Mouse (Mus musculus): ENCODE data around the gene Obox2. TPM values are rescaled to one million over a fixed set of nuclear protein-coding genes. Genes with fewer than 3 reads are reported as not detected.
"Not testable (repeated sequence)": the region's sequence is repeated elsewhere in the genome, so short reads cannot be mapped to it uniquely, and the experiment has no call there.

The Obox2 gene
- not detected for total RNA-seq (2021)
- long read RNA-seq, experiment 1, result 0 reads
- long read RNA-seq, experiment 2, result 0 reads

- H3K27ac ChIP-seq; H3K4me3 ChIP-seq; intact Hi-C loops (cut with DNase I); DNase-seq: not testable (repeated sequence)
These were observed at the start of gene Obox2, which contains the start of gene Obox1 for GRCm38 (mm10) chr7:15388421-15388998. Gene Obox2, plus strand, starts transcription at chr7:15388721. Gene Obox1, plus strand, starts transcription at chr7:15388948.

DNA sequence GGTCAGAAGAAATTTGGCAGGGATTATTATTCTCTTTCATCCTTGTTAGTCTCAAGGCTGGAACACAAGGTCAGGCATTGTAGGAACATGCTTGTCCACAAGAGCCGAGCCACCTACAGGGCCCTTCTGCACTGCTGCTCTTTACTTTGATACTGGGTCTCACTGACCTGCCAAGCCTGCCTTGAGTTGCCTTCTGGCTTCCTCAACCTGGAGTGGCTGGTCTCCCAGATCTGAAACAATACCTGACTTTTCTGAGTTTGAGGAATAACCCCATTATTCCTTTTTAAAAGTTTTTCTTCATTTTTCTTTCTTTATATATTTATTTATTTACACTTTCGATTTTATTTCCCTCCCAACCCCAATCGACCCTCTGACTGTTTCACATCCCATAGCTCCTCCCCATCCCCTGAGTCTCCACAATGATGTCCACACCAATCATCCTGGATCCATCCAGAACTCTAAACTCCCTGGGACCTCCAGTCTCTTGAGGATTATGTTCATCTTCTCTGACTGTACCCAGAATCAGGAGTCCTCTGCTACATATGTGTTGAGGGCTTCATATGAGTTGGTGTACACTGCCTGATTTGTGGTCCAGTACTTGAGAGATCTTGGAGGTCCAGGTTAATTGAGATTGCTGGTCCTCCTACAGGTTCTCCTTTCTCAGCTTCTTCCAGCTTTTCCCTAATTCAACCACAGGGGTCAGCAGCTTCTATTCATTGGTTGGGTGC is 10.8 kb downstream of the Obox2 start:
- H3K27ac ChIP-seq; DNase-seq; H3K4me3 ChIP-seq; intact Hi-C loops (cut with DNase I): not testable (repeated sequence)

DNA sequence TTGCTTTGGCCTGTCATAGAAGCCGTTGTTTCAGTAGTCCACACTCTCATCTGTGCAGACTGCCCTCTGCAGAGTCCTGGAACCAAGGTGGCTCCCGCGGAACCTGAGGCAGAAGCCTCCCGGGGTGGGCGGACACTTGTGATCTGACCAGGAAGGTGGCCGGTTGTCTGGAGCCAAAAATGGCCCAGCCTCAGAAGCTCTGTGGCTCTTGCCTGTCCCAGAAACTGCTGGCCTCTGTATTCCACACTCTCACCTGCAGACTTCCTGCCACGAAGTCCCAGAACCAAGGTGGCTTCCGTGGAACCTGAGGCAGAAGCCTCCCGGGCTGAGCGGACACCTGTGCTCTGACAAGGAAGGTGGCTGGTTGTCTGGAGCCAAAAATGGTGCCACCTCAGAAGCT is 18.3 kb downstream of the Obox2 start:
- intact Hi-C loops (cut with DNase I); H3K4me3 ChIP-seq; DNase-seq; H3K27ac ChIP-seq: not testable (repeated sequence)

DNA sequence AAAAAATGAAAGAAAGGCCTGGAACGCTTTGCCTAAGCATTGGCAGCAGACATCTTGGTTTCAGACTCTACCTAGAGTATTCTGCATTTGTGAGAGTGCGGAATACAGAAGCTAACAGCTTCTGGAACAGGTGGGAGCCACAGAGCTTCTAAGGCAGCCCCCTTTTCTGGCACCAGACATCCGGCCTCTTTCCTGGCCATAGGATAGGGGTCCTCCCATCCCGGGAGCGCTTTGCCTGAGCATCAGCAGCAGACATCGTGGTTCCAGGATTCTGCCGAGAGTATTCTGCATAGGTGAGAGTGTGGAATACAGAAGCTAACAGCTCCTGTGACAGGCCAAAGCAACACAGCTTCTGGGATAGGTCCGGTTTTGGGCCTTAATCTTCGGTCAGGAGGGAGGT is 29.5 kb downstream of the Obox2 start:
- H3K4me3 ChIP-seq; intact Hi-C loops (cut with DNase I); DNase-seq; H3K27ac ChIP-seq: not testable (repeated sequence)

DNA sequence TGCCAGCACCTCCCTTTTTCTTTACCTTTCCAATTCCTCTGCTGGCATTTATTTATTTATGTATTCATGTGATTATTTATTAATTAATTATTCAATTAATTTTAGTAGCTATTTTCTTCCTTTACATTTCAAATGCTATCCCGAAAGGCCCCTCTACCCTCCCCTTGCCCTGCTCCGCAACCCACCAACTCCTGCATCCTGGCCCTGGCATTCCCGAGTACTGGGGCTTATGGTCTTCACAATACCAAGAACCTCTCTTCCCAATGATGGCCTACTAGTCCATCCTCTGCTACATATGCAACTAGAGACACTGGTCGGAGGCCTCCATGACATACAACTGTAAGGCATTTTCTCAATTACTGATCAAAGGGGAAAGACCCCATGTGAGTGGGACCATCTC is 37.0 kb downstream of the Obox2 start:
- H3K27ac ChIP-seq; intact Hi-C loops (cut with DNase I); H3K4me3 ChIP-seq; DNase-seq: not testable (repeated sequence)

Other genes starting within 250 kb of the Obox2 start
- gene Obox1, start 227 bp downstream of the Obox2 start, total RNA-seq (2021), result not detected